Mouse (Mus musculus) MEL-GATA-1-ER (cell line): ENCODE results near the gene AC124502.3.
A peak's percentile ranks its signal among the peaks of the same experiment; 100 is the strongest.
"Not testable (repeated sequence)": the region's sequence is repeated elsewhere in the genome, so short reads cannot be mapped to it uniquely, and the experiment has no call there.

Source experiments
- DNase-seq: peaks from one replicate; pipeline ENCODE4 v3.0.0-alpha.2; 2012; ENCODE audit warnings: low read depth; ENCODE audit errors: extremely low read depth

Gene AC124502.3

DNA sequence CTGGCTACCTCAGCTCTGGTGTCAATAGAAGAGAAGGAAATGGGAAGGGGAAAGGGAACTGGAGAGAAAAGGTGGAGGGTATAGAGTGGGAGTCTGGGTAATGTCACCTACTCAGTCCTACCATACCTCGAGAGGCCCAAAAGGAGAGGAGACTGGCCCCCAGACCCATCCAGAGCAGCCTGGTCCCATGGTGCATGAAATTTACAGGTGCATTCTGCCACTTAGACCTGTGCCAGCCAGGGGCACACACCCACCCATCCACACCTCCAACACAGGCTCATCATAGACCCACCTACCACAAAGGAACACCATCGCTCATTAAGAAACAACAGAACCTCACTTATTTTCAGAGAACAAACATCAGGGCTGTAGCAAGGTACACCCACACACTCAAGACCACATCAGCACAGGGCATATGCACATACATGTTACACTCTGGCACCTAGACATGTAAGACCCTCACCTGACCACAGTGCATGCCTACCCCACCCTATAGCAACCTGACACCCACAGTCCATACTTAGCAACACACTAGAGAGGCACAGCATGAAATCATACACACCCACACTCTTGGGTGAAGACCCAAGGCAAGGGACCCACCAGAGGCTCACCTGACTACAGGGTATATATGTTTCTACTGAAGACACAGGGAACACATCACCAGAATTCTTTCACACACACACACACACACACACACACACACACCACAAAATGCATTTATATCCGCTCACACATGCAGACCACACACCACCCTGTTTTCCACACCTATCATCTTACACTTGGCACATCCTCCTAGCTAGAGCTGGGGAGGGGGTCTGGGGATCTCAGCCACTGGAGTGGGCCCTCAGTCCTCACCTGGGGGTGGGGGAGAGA is 45.5 kb downstream of the AC124502.3 start:
- DNase-seq = no peak

DNA sequence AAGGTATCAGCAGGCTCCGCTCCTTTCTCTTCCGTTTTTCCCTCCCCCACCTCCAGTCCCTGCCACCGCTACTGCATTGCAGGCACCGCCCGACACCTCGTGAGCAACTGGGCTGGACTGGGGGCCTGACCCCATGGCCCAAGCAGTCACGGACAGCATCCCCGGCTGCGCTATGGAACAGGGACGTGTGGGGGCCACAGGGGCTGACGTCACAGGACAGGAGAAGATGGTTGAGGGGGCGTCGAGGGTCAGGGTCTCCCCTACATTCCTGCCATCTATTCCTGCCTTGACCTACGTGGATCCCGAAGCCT is 46.1 kb downstream of the AC124502.3 start:
- no peak for DNase-seq

DNA sequence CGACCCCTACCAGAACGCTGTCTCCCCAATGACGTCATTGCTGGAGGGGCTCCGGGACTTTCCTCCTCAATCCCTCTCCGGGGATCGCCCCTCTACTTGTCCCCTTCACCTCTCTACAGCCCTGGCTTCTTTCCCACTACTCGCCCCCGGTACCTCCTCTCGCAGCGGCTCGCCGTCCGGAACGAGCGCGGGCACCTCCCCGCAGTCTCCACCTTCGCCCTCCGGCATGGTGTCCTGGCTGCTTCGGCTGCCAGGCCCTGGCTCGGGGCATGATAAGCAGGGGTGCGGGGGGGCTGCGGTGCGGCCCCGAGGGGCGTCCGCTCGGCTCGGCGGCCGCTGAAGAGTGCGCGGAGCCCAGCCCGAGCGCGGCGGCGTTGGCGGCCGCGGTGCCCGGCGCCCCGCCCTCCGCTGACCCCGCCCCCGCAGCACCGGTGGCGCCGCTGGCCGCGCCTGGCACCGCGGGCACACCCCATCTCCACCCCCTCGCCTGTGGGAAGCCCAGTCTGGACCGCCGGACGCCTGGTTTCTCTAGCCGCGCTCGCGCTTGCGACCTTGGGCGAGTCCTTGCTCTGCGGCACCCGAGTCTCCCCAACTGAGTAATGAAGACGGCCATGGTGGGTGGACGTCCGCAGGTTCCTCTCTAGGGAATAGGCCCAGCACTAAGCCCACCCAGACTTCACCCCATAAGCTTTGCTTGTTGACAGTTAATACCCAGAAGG is 46.6 kb downstream of the AC124502.3 start, which contains the start of gene Tmem151a:
Gene Tmem151a (minus strand): TSS at position 387 of the 719 bp plus-strand sequence.
- no peak for DNase-seq

DNA sequence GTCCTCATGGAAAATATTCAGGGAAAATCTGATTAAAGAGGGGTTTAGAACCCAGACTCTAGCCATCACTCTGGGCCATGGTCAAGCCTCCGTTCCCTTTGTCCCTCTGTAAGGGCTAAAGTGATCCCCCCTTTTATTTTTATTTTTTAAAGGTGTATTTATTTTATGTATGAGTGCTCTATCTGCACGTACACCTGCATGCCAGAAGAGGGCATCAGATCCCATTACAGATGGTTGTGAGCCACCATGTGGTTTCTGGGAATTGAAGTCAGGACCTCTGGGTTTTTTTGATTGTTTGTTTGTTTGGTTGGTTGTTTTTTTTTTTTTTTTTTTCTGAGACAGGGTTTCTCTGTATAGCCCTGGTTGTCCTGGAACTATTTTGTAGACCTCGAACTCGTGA is 47.8 kb downstream of the AC124502.3 start:
- DNase-seq = not testable (repeated sequence)

DNA sequence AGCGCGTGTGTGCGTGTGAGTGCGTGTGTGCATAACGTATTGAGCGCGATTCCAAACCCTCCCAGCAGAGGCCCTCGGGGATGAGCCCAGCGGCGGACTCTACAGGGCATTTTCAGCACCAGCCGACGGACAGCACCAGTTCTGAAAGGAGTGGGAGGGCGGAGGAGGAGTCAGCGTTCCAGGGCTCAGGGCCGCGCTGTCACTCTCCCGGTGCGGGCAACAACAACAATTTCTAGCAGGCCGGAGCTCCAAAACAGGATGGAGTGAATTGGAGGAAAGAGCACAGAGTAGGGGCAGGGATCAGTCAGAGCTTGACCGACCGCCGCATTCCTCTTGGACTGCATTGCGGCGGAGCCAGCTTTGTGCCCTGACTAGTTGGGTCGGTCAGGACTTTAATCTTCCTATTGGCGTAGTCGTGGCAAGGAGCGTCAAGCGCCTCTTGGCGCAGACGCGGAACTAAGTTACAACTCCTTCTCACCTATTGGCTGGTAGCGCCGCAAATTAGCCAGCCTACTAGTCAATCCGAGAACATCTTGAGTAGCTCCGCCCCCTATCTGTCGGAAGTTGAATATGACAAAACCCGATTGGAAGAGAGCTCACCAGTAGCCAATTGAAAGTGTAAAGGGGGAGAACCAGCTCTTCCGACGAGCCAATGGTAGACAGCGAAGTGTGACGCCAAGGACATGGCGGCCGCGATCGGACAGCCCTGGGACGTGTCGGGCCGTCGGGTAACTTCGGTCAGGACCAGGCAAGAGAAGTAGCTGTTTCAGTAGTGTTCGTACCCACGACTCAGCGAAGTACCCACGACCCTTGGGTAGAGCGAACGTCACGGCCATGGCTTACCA is 49.4 kb downstream of the AC124502.3 start, which contains the start of gene Yif1a:
Gene Yif1a (plus strand): TSS at position 655 of the 845 bp plus-strand sequence.
- DNase-seq = peak; percentile 100

DNA sequence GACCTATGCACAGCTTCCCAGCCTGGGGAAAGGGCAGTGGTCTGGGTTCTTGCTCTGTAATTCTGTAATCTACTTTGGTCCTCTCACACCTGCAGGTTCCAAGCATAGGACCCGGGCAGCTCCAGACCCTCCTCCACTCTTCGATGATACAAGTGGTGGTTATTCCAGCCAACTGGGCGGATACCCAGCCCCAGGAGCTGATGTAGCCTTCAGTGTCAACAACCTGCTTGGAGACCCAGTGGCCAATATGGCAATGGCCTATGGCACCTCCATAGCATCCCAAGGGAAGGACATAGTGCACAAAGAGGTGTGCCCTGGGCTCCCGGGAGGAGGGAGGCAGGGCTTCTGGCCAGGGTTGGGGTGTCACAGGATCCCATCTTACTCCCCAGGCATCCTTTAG is 50.6 kb downstream of the AC124502.3 start:
- DNase-seq = no peak

DNA sequence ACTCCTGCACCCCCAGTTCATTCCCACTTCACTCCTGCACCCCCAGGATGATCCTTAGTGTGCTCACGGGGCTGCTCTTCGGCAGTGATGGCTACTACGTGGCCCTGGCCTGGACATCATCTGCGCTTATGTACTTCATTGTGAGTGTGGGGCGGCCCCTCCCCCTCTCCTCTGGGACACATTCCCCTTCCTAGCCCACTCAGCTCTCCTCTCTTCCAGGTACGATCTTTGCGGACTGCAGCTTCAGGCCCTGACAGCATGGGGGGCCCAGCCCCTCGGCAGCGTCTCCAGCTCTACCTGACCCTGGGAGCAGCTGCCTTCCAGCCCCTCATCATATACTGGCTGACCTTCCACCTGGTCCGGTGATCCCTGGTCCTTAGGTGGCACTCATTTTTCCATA is 53.4 kb downstream of the AC124502.3 start:
- DNase-seq = no peak

DNA sequence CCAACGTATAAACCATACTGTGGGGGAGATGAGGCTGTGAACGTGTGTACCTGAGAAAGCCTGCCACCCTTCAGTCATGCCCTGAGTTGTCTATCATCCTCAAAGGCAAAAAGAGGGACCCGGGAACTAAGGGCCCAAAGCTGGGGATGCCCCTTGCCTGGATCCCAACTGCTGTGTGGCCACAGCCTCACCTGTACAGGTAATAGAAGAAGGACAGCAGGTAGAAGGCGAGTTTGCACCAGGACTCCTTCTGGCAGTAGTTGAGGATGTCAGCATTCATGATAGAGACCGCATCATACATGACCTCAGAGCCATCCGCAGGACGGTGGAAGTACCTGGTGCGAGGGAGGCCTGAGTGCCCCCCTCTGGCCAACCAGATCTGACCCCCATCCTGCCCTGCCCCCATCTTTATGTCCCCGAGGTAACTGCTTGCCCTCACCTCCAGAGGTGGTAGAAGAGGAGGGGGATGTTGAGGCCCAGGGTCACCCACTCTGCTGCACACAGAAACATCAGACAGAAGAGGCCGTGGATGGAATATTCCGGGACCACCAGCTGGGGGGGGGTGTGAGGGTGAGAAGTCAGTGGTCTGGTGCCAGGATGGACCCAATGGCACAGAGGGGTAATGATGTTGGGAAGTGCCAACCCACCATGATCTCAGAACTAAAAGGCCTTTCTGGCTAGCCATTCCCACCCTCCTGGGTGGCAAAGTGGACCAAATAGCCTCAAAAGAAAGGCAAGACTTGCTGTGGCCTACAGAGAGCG is 55.0 kb downstream of the AC124502.3 start:
- DNase-seq = no peak

DNA sequence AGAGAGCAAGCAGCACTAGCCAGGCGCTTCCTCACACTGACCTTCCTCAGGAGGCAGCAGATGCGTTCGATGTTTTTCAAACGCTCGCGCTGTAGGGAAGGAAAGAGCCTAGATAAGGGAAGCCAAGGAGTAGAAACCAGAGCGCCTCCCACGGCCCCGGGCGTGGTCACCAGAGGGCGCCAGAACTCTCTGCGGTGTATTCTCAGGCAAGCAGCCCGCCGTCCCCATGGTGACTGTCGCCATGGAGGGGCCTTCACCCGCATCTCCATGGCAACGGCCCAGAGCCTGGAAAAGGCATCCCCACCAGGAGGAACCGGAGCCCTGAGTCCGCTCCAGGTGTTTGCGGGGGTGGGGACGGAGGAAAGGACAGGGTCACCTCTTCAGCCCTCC is 55.5 kb downstream of the AC124502.3 start:
- peak; percentile 82 for DNase-seq

DNA sequence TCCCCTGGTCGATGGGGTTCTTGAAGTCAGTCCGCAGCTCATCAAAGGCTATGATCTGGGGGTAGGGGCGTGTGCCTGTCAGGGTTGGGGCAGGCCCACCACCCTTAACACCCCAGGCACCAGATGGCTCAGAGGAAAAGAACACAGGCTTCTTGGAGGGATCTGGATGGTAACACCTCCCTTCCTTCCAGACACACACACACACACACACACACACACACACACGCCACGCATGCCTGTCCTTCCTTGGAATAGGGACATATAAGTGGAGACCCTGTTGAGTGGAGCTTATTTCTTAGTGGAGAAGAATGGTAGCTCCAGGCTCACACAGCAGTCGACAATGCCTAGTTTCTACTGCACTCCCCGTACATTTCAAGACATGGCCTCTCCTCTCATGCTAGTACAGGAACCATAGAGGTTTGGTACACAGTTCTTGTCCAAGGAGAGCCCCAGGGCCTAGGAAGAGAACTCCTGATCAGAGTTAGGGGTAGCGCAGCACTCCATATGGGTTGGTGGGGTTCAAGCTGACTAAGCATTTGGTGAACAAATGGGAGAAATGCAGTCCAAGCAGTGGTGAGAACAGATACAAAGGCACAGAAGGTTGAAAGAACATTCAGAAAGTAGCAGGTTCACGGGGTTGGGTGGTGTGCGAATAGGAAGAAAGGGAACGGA is 56.2 kb downstream of the AC124502.3 start:
- no peak for DNase-seq

DNA sequence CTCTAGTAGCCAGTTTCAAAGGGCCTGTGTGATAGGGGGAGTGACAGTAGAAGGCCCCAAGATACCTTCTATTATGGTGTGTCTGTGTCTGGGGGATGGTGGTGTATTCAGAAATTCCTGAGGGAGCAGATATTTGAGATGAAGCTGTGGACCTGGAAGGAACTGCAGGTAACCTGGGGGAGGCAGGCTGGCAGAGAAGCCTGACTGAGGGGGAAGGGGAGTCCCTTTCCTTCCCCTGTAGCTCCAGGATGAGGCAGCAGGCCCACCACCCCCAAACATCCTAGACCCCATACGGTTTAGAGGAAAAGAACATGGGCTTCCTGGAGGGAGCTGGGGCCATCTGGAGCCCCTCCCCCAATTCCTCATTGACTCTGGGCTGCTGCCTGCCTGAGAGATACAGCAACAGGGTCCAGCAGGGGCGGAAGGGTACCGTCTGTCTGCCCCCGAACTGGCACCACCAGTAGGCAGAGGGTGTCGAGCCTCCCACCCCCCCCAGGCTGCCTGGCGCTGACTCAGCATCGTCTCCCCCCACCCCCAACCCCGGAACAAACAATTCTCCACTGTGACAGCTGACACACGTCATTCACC is 57.3 kb downstream of the AC124502.3 start:
- no peak for DNase-seq

DNA sequence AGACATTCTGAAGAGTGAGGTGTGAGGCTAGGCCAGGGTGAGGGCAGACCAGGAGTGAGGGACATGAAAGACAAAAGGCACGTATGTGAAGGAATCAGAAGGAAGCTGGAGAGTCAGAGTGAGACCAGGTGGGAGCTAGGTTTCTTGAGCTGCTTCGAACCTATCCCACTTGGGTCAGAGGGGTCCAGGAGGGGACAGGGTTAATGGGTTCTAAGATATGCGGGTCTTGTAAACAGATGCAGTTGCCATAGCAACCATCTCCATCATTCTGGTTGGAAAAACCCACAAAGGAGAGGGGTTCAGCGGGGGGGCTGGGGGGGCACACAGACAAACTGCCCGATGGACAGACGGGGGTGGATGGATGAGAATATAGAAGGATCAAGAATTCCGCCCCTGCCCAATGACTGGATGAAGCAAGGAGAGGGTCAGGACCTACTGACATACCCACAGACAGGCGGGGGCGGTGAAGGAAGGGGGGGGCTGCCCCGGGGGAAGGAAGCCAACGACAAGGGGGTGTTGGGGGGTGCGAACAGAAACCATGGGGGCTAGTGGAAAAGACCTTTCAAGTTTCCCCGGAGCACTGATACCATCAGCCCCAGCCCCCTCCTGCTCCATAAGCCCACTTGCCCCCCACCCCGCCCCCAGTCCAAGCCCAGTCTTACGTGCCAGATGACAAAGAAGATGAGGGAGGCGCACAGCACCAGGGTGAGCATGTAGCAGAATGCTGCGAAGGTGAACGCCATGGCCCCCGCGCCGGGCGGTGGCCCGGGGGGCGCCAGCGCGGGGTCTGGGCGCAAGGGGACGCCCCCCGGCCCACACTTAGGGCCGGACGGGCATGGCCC is 59.1 kb downstream of the AC124502.3 start:
- no peak for DNase-seq

DNA sequence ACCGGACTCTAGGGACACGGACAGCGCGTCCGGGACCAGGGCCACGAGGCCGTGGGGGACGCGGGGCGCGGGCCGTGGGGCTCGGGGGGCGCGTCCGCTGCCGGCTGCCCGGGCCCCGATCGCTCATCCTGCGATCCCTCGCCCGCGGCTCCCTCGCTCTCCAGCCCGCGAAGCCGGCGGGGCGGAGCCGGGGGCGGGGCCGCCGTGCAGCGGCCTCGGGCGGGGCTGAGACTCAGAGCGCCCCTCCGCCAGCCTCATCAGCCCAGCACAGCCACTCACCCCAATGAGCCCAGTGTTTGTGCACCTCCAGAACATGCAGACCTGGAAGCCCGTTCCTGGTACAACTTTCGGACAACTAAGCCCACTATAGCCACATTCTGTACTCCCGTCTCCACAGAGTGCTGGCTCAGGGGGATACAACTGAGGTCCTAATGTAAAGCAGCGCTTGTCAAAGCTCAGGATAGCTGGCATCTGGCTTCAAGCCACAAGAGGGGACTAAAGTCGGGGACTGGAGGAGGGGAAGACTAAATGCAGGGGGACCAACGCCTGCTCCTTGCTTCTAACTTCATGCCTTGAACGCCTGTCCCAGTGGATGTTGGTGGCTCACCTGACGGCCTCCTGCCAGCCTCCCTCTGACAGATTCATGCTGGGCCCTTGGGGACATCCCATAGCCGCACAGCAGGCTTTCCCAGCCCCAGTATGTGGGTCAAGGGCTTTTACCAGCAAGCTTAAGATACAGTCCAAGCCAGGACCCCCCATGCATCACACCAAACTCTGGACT is 59.9 kb downstream of the AC124502.3 start, which contains the start of gene Cnih2:
Gene Cnih2 (minus strand): TSS at position 159 of the 781 bp plus-strand sequence.
- DNase-seq = no peak
